Mouse (Mus musculus) heart, embryonic 10.5 days (tissue): ENCODE data around the gene Ramp3. TPM values are rescaled to one million over a fixed set of nuclear protein-coding genes. Genes with fewer than 3 reads are reported as not detected.
A peak's percentile ranks its signal among the peaks of the same experiment; 100 is the strongest.

Experiments
- DNase-seq: peaks from one replicate; pipeline ENCODE4 v3.0.0-alpha.2; 2017; ENCODE audit warnings: low spot score
- H3K27ac ChIP-seq: fragments of 300-500 bp; sonication (generic); 2 replicates; pipeline ENCODE4 v1.5.1; 2016; ENCODE audit warnings: mild to moderate bottlenecking
- H3K27me3 ChIP-seq: fragments of 300-500 bp; sonication (generic); 2 replicates; pipeline ENCODE4 v1.6.1; 2016; ENCODE audit warnings: mild to moderate bottlenecking; ENCODE audit not compliant: poor library complexity, insufficient read depth, severe bottlenecking
- H3K36me3 ChIP-seq: fragments of 300-500 bp; sonication (generic); 2 replicates; pipeline ENCODE4 v1.6.1; 2016; ENCODE audit warnings: mild to moderate bottlenecking, moderate library complexity
- H3K4me1 ChIP-seq: fragments of 300-500 bp; sonication (generic); 2 replicates; pipeline ENCODE4 v1.6.1; 2016; ENCODE audit warnings: mild to moderate bottlenecking
- H3K4me3 ChIP-seq: fragments of 300-500 bp; sonication (generic); 2 replicates; pipeline ENCODE4 v1.5.1; 2016; ENCODE audit warnings: mild to moderate bottlenecking, moderate library complexity
- H3K9me3 ChIP-seq: fragments of 300-500 bp; sonication (generic); 2 replicates; pipeline ENCODE4 v1.6.1; 2016; ENCODE audit warnings: mild to moderate bottlenecking, moderate library complexity
- WGBS: fragments of 180-500 bp; shearing (Covaris S2); methylation state at CpG from one replicate; pipeline ENCODE4 v1.1.7; 2016; 5-methylcytosine and 5-hydroxymethylcytosine counted together
- polyA plus RNA-seq: library from polyadenylated mRNA; unstranded; fragments of >200 nt; fragmentation: Nextera tagmentation; extraction: Ambion mirVana; gene quantifications from 2 replicates; pipeline ENCODE4 v1.2.1, GENCODE M21; 2016

Ramp3 gene
- polyA plus RNA-seq, 1 experiment from 2014 or later = 2.5 TPM

DNA sequence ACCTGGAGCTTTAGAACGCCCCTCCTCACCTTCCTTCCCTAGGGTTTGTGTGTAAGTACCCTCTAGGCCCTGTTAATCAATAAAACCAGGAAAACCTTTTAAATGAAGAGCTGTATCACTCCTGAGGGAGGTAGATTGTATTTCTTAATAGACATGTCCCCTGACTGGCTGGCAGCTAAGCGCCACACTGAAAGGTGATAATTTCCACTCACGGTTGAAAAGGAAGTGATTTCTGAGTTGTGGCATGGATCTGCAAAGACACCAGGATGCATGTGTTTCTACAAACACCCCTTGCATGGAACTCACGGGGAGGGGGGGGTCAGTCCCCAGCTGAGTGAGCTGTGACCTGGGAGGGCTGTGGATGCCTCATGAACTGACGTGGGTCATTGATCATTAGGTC is 47.2 kb downstream of the Ramp3 start:
- no peak overlapping the region for H3K4me3 ChIP-seq
- no peaks in the 10 kb centered on the region for H3K36me3 ChIP-seq
- peaks cover 7% of the 10 kb centered on the region for H3K9me3 ChIP-seq
- no peak for DNase-seq
- H3K4me1 ChIP-seq = no peaks in the 10 kb centered on the region
- no peak overlapping the region for H3K27ac ChIP-seq
- H3K27me3 ChIP-seq = no peaks in the 10 kb centered on the region
- WGBS = 81% methylated on average over 5 of the region's 5 CpGs

DNA sequence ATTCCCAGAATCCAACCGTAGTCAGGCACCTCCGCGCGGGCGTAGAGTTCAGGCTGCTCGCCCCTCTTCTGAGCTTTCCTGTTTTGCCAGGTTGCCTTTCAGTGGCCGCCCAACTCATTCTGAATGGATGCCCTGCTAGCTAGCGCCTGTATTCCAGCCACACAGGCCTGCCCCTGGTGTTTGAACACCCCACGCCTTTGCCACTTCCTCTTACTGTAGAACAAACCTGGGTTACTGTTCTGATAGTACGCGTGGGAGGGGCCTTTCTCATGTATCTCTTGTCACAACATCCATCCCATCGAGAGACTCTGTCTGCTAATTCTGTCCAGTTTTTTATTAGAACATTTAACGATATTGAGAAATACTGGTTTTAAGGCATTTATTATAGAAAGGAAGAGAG is 48.5 kb downstream of the Ramp3 start:
- H3K36me3 ChIP-seq = no peaks in the 10 kb centered on the region

GRCm38 (mm10) chr11:6708437-6708836 is 50.1 kb downstream of the Ramp3 start:
- Histone ChIP-seq H3K4me3 (no peak overlapping the region), H3K9me3 (peaks cover 7% of the 10 kb centered on the region), H3K27ac (no peak overlapping the region), H3K27me3 (no peaks in the 10 kb centered on the region), H3K36me3 (no peaks in the 10 kb centered on the region), H3K4me1 (no peaks in the 10 kb centered on the region)
- WGBS = 82% methylated on average over 7 of the region's 7 CpGs
- DNase-seq = no peak

More for the DNA sequence above, 48.5 kb downstream of the Ramp3 start:
- Histone ChIP-seq H3K27me3 (no peaks in the 10 kb centered on the region), H3K27ac (no peak overlapping the region), H3K4me3 (no peak overlapping the region), H3K4me1 (no peaks in the 10 kb centered on the region), H3K9me3 (peaks cover 7% of the 10 kb centered on the region)
- no peak for DNase-seq
- 91% methylated on average over 13 of the region's 13 CpGs for WGBS

DNA sequence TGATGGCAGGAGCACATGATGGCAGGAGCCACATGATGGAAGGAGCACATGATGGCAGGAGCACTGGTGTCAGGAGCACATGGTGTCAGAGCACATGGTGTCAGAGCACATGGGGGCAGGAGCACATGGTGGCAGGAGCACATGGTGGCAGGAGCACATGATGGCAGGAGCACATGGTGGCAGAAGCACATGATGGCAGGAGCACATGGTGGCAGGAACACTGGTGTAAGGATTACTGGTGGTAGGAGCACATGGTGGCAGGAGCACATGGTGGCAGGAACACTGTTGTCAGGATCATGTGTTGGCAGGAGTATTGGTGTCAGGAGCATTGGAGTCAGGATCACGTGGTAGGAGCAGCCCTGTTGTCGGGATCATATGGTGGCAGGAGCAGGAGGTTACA is 52.1 kb downstream of the Ramp3 start:
- H3K27me3 ChIP-seq = no peaks in the 10 kb centered on the region
- peaks cover 7% of the 10 kb centered on the region for H3K9me3 ChIP-seq
- H3K27ac ChIP-seq = no peak overlapping the region
- H3K36me3 ChIP-seq = no peaks in the 10 kb centered on the region
- H3K4me3 ChIP-seq = no peak overlapping the region
- 83% methylated on average over 2 of the region's 2 CpGs for WGBS
- H3K4me1 ChIP-seq = no peaks in the 10 kb centered on the region
- DNase-seq = no peak

GRCm38 (mm10) chr11:6720746-6721145 is 62.4 kb downstream of the Ramp3 start:
- peaks cover 10% of the 10 kb centered on the region; the same call in 1 of the 2 replicates for H3K4me1 ChIP-seq
- H3K4me3 ChIP-seq = no peak overlapping the region
- H3K9me3 ChIP-seq = no peaks in the 10 kb centered on the region
- no peak overlapping the region for H3K27ac ChIP-seq
- DNase-seq = peak; percentile 66
- H3K27me3 ChIP-seq = no peaks in the 10 kb centered on the region
- no peaks in the 10 kb centered on the region for H3K36me3 ChIP-seq
- 79% methylated on average over 5 of the region's 5 CpGs for WGBS

DNA sequence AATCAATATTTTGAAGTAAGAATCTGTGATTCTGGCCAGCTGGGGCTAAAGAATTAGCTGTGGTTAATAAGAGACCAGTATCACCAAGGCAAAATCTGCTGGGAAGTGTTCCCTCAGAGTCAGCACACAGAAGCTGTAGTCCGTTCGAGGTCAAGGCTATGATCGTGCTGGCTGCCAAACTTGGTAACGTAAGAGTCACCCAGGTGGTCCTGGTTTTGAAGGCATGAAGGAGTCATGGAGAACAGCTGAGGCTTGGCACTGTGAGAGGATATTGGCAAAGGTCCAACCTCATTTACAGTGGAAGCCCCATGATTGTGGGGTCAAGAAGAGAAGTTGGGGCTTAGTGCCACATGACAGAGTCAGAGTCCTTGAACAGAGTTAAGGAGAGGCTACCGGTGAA is 68.6 kb downstream of the Ramp3 start:
- WGBS = 92% methylated on average over 5 of the region's 5 CpGs
- H3K9me3 ChIP-seq = no peaks in the 10 kb centered on the region
- H3K4me1 ChIP-seq = no peaks in the 10 kb centered on the region
- H3K4me3 ChIP-seq = no peak overlapping the region
- no peaks in the 10 kb centered on the region for H3K27me3 ChIP-seq
- no peaks in the 10 kb centered on the region for H3K36me3 ChIP-seq
- H3K27ac ChIP-seq = no peak overlapping the region
- peak; percentile 59 for DNase-seq

Other genes starting within 250 kb of the Ramp3 start
- gene Ppia, start 243.1 kb upstream of the Ramp3 start, polyA plus RNA-seq = 4,882 and 5,148 TPM in 2 replicates
- 303 and 415 TPM in 2 replicates for gene H2afv, start 214.1 kb upstream of the Ramp3 start, polyA plus RNA-seq
- gene Purb, start 182.6 kb upstream of the Ramp3 start, polyA plus RNA-seq = 21.0 and 24.4 TPM in 2 replicates
- gene Myo1g, start 137.6 kb upstream of the Ramp3 start, polyA plus RNA-seq = 0.69 and 1.6 TPM in 2 replicates
- gene Ccm2, start 111.6 kb upstream of the Ramp3 start, polyA plus RNA-seq = 86.1 and 108 TPM in 2 replicates
- gene Nacad, start 52.5 kb upstream of the Ramp3 start, polyA plus RNA-seq = 2.4 and 2.9 TPM in 2 replicates
- 72.1 and 73.8 TPM in 2 replicates for gene Tbrg4, start 32.5 kb upstream of the Ramp3 start, polyA plus RNA-seq
- not detected in 2 replicates for gene Wap, start 19.9 kb upstream of the Ramp3 start, polyA plus RNA-seq
- gene Gm11983, start 179.1 kb downstream of the Ramp3 start, polyA plus RNA-seq = not detected in 2 replicates